Mouse (Mus musculus) small intestine, adult 2 months (tissue): ENCODE measurements at regions not wholly inside any gene's neighbourhood (a gene's known extent, or its start where the extent isn't known, plus 50 kb on each side); places are given as distances from the start of the nearest gene placed in this dataset.
A peak's percentile ranks its signal among the peaks of the same experiment; 100 is the strongest.

ENCODE experiments used
- CTCF ChIP-seq: fragments of 200-500 bp; IDR thresholded peaks from 2 replicates; pipeline ENCODE4 v1.5.1; 2012; ENCODE audit warnings: low read depth, mild to moderate bottlenecking, control low read depth, inconsistent platforms, low read length, moderate library complexity, mixed read lengths; ENCODE audit not compliant: insufficient replicate concordance, insufficient read length; ENCODE audit errors: extremely low read depth
- POLR2A ChIP-seq: fragments of 200-500 bp; IDR thresholded peaks from 2 replicates; pipeline ENCODE4 v1.6.1; 2012; ENCODE audit warnings: low read depth, mild to moderate bottlenecking, control low read depth, inconsistent platforms, low read length, moderate library complexity

DNA sequence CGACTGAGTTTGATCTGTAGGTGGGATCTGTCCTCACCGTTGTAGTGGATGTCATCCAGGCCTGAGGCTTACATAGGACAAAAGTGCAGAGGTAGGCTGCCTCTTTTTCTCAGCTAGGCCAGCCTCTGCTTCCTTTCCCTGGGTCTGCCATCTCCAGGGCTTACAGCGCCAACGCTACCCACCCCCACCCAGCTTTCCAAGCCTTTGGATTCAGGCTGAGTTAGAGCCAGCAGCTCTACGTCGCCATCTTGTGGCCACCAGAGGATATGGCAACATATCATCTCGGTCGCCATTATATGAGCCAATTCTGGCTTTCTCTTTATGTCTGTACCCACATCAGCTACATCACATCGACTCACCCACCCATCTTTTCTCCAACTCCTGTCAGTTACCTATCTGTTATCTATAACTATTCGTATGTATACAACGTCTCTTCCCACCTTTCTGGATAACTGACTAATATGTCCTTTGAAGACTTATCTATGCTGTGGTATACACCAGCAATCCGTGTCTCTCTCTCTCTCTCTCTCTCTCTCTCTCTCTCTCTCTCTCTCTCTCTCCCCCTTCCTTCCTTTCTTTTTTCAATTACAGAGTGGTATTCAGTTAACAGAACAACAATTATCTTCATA, 74.2 kb upstream of the Klf14 start:
- TF ChIP-seq POLR2A, result no peak
- peak; percentile 98; the same call in 1 of the 2 replicates for TF ChIP-seq CTCF
